Mouse (Mus musculus): ENCODE measurements at regions not wholly inside any gene's neighbourhood (a gene's known extent, or its start where the extent isn't known, plus 50 kb on each side); places are given as distances from the start of the nearest gene placed in this dataset.

DNA sequence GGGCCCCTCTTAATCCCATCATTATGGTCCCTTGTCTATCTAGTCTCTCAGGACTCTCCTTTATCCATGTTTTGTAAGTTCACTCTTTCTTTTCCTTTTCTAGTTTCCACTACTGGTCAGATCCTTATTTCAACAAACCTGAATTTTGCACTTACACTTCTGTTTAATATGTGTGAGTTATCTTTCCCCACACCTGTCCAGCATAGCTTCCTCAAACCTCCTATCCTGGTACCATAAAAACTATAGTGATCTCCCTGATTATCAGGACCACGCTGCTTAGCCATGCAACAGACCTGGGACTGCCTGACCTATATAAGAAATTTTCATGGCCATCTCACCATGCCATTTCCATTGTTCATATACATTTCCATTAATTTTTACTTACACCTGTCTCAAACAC is 219.6 kb upstream of the Rasa1 start:
- Histone ChIP-seq H3K9ac (replicated peaks) (no peak overlapping the region), H3K27ac (no peak overlapping the region), H3K27me3 (ENCODE audit: control insufficient read depth, insufficient read depth, low read length) (no peaks in the 10 kb centered on the region), H3K4me3 (ENCODE audit: insufficient read depth in 1 of 2, low read depth in 2 of 2, low read length in 2 of 2) (no peak overlapping the region), H3K9me3 (ENCODE audit: control insufficient read depth, low read length) (no peaks in the 10 kb centered on the region), H3K4me1 (replicated peaks; ENCODE audit: control insufficient read depth in 2 of 2, insufficient read depth in 2 of 2, low read length in 1 of 2) (peaks cover 16 to 21% of the 10 kb centered on the region in 2 experiments), H3K4me2 (ENCODE audit: low read depth) (no peak overlapping the region), H3K36me3 (replicated peaks; ENCODE audit: control insufficient read depth, insufficient read depth, low read depth) (no peaks in the 10 kb centered on the region)
- WGBS (ENCODE audit: insufficient replicate concordance), result 26% methylated on average over 1 of the region's 1 CpGs
- no peak for DNase-seq (ENCODE audit: low read depth in 3 of 3, low spot score in 3 of 3)
- no peak for ATAC-seq (ENCODE audit: insufficient read depth)
- TF ChIP-seq EP300 (IDR thresholded peaks at IDR 0.05; ENCODE audit: low read depth) (no peak), CTCF (IDR thresholded peaks at IDR 0.05; ENCODE audit: low read depth) (no peak)

DNA sequence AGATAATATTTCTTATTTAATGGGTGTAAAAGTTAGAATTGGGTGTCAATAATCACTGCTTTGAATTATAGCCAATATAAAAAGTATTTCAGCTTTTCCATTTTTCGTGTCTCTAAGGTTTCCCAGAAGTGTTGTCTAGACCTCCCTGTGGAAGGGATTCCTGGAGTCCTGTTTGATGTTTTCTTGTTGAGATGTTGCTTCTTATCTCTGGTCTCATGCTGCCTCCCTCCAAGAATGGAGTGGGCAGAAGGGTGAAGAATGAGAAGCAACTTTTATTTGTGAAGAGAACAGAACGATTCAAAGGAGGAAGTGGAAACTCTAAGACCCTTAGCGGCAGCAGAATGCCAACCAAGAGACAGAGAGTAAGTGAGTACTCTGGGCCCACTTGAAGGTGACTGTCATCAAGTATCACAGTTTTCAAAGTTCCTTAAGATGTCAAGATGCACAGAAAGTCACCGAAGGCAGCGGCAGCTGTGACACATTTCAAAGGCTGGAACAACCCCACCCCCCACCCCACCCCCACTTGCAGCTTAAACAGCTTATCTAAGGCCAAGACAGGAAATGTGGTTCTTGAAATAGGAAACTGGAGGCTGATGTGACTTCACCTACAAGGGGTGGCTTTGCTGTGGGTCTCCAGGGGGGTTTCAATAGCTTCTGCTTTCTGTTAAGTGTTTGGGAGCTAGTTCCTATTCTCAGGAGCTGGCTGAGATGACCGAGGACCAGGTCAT is 218.6 kb upstream of the Rasa1 start:
- whole genome bisulfite sequencing (ENCODE audit: insufficient replicate concordance), result 6% methylated on average over 6 of the region's 6 CpGs
- H3K36me3 ChIP-seq (replicated peaks; ENCODE audit: control insufficient read depth, insufficient read depth, low read depth), result no peaks in the 10 kb centered on the region
- peaks cover 16 to 25% of the 10 kb centered on the region in 2 experiments for H3K4me1 ChIP-seq (replicated peaks; ENCODE audit: control insufficient read depth in 2 of 2, insufficient read depth in 2 of 2, low read length in 1 of 2)
- peak overlapping the region; percentile 40 for H3K4me2 ChIP-seq (ENCODE audit: low read depth)
- ATAC-seq (ENCODE audit: insufficient read depth) (peak; percentile 64; the same call in 1 of the 2 replicates), DNase-seq (ENCODE audit: low read depth in 3 of 3, low spot score in 3 of 3) (peak in 2 of 3 experiments; percentile 12 to 24)
- peak overlapping the region; percentile 31; the same call in 1 of the 2 replicates for H3K9ac ChIP-seq (replicated peaks)
- H3K9me3 ChIP-seq (ENCODE audit: control insufficient read depth, low read length), result no peaks in the 10 kb centered on the region
- no peaks in the 10 kb centered on the region for H3K27me3 ChIP-seq (ENCODE audit: control insufficient read depth, insufficient read depth, low read length)
- H3K27ac ChIP-seq, result no peak overlapping the region
- TF ChIP-seq CTCF (IDR thresholded peaks at IDR 0.05; ENCODE audit: low read depth) (no peak), EP300 (IDR thresholded peaks at IDR 0.05; ENCODE audit: low read depth) (no peak)
- H3K4me3 ChIP-seq (ENCODE audit: insufficient read depth in 1 of 2, low read depth in 2 of 2, low read length in 2 of 2), result no peak overlapping the region

DNA sequence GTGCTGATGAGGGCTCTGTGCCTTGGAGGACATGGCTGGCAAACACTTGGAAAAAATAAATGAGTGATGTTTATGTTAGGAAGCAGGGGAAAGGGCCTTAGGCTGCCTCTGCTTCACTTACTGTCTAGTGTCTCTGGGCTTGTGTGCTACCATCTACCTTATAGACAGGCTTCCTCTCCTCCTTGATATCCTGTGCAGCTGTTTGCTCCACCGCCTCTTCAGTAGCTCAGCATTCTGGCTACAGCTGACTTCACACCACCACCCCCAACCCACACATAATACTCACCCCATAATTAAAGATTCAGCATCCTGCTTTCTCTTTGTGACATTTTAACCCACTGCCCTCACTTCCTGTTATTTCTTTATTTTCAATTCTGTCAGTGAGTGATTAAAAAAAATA is 217.9 kb upstream of the Rasa1 start:
- ATAC-seq (ENCODE audit: insufficient read depth), result no peak
- Histone ChIP-seq H3K4me1 (replicated peaks; ENCODE audit: control insufficient read depth in 2 of 2, insufficient read depth in 2 of 2, low read length in 1 of 2) (peaks cover 16 to 26% of the 10 kb centered on the region in 2 experiments), H3K9ac (replicated peaks) (no peak overlapping the region)

DNA sequence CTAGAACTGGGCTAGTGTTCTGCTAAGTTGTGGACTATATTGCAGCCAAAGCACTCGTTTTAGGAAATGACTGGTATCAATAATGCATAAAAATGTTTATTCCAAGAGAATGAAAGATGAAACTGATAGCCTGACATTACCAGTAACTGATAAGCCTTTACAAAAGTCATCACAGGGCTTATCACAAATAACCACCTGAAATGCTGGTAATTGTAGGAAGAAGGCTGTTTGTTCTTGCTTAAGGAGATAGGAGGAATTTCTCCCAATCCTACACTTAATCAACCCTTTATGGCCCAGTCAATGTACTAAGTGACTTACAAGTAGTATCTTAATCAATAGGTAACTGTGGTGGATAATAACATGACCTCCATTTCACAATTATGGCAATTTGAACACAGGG is 217.1 kb upstream of the Rasa1 start:
- ATAC-seq (ENCODE audit: insufficient read depth) (no peak), DNase-seq (ENCODE audit: low read depth in 3 of 3, low spot score in 3 of 3) (peak in 1 of 3 experiments; percentile 10)
- H3K9me3 ChIP-seq (ENCODE audit: control insufficient read depth, low read length), result no peaks in the 10 kb centered on the region
- H3K4me1 ChIP-seq (replicated peaks; ENCODE audit: control insufficient read depth in 2 of 2, insufficient read depth in 2 of 2, low read length in 1 of 2), result peaks cover 16 to 26% of the 10 kb centered on the region in 2 experiments
- no peak overlapping the region for H3K4me3 ChIP-seq (ENCODE audit: insufficient read depth in 1 of 2, low read depth in 2 of 2, low read length in 2 of 2)
- H3K36me3 ChIP-seq (replicated peaks; ENCODE audit: control insufficient read depth, insufficient read depth, low read depth), result no peaks in the 10 kb centered on the region
- H3K27me3 ChIP-seq (ENCODE audit: control insufficient read depth, insufficient read depth, low read length), result no peaks in the 10 kb centered on the region
- 7% methylated on average over 1 of the region's 1 CpGs for WGBS (ENCODE audit: insufficient replicate concordance)
- H3K27ac ChIP-seq, result no peak overlapping the region
- TF ChIP-seq CTCF (IDR thresholded peaks at IDR 0.05; ENCODE audit: low read depth) (no peak), EP300 (IDR thresholded peaks at IDR 0.05; ENCODE audit: low read depth) (peak; percentile 66)
- H3K4me2 ChIP-seq (ENCODE audit: low read depth), result no peak overlapping the region
- no peak overlapping the region for H3K9ac ChIP-seq (replicated peaks)

More for the DNA sequence above, 217.9 kb upstream of the Rasa1 start:
- TF ChIP-seq CTCF (IDR thresholded peaks at IDR 0.05; ENCODE audit: low read depth), result no peak
- no peak for TF ChIP-seq EP300 (IDR thresholded peaks at IDR 0.05; ENCODE audit: low read depth)
- 28% methylated on average over 1 of the region's 1 CpGs for WGBS (ENCODE audit: insufficient replicate concordance)
- H3K4me3 ChIP-seq (ENCODE audit: insufficient read depth in 1 of 2, low read depth in 2 of 2, low read length in 2 of 2), result no peak overlapping the region
- no peak for DNase-seq (ENCODE audit: low read depth in 3 of 3, low spot score in 3 of 3)
- no peak overlapping the region for H3K27ac ChIP-seq
- no peaks in the 10 kb centered on the region for H3K9me3 ChIP-seq (ENCODE audit: control insufficient read depth, low read length)
- no peaks in the 10 kb centered on the region for H3K27me3 ChIP-seq (ENCODE audit: control insufficient read depth, insufficient read depth, low read length)
- no peaks in the 10 kb centered on the region for H3K36me3 ChIP-seq (replicated peaks; ENCODE audit: control insufficient read depth, insufficient read depth, low read depth)
- H3K4me2 ChIP-seq (ENCODE audit: low read depth), result no peak overlapping the region

- H3K9ac ChIP-seq (replicated peaks), result no peak overlapping the region
- TF ChIP-seq CTCF (IDR thresholded peaks at IDR 0.05; ENCODE audit: low read depth) (no peak), EP300 (IDR thresholded peaks at IDR 0.05; ENCODE audit: low read depth) (no peak)
- H3K27ac ChIP-seq, result no peak overlapping the region
- H3K4me2 ChIP-seq (ENCODE audit: low read depth), result no peak overlapping the region
- peaks cover 16 to 26% of the 10 kb centered on the region in 2 experiments for H3K4me1 ChIP-seq (replicated peaks; ENCODE audit: control insufficient read depth in 2 of 2, insufficient read depth in 2 of 2, low read length in 1 of 2)
- H3K4me3 ChIP-seq (ENCODE audit: insufficient read depth in 1 of 2, low read depth in 2 of 2, low read length in 2 of 2), result no peak overlapping the region
- DNase-seq (ENCODE audit: low read depth in 3 of 3, low spot score in 3 of 3) (no peak), ATAC-seq (ENCODE audit: insufficient read depth) (no peak)
- no peaks in the 10 kb centered on the region for H3K27me3 ChIP-seq (ENCODE audit: control insufficient read depth, insufficient read depth, low read length)
- no peaks in the 10 kb centered on the region for H3K9me3 ChIP-seq (ENCODE audit: control insufficient read depth, low read length)
- WGBS (ENCODE audit: insufficient replicate concordance), result 16% methylated on average over 4 of the region's 4 CpGs
- no peaks in the 10 kb centered on the region for H3K36me3 ChIP-seq (replicated peaks; ENCODE audit: control insufficient read depth, insufficient read depth, low read depth)
Observed at GRCm38 (mm10) chr13:85505046-85505445, 216.1 kb upstream of the Rasa1 start.

All from liver, embryonic 14.5 days (tissue).